Mouse (Mus musculus) heart, embryonic 10.5 days (tissue): ENCODE data around the gene Gstm4. TPM values are rescaled to one million over a fixed set of nuclear protein-coding genes. Genes with fewer than 3 reads are reported as not detected.

Experiments used
- DNase-seq: peaks from one replicate; pipeline ENCODE4 v3.0.0-alpha.2; 2017; ENCODE audit warnings: low spot score
- H3K27ac ChIP-seq: fragments of 300-500 bp; sonication (generic); 2 replicates; pipeline ENCODE4 v1.5.1; 2016; ENCODE audit warnings: mild to moderate bottlenecking
- H3K27me3 ChIP-seq: fragments of 300-500 bp; sonication (generic); 2 replicates; pipeline ENCODE4 v1.6.1; 2016; ENCODE audit warnings: mild to moderate bottlenecking; ENCODE audit not compliant: poor library complexity, insufficient read depth, severe bottlenecking
- H3K36me3 ChIP-seq: fragments of 300-500 bp; sonication (generic); 2 replicates; pipeline ENCODE4 v1.6.1; 2016; ENCODE audit warnings: mild to moderate bottlenecking, moderate library complexity
- H3K4me1 ChIP-seq: fragments of 300-500 bp; sonication (generic); 2 replicates; pipeline ENCODE4 v1.6.1; 2016; ENCODE audit warnings: mild to moderate bottlenecking
- H3K4me3 ChIP-seq: fragments of 300-500 bp; sonication (generic); 2 replicates; pipeline ENCODE4 v1.5.1; 2016; ENCODE audit warnings: mild to moderate bottlenecking, moderate library complexity
- H3K9me3 ChIP-seq: fragments of 300-500 bp; sonication (generic); 2 replicates; pipeline ENCODE4 v1.6.1; 2016; ENCODE audit warnings: mild to moderate bottlenecking, moderate library complexity
- WGBS: fragments of 180-500 bp; shearing (Covaris S2); methylation state at CpG from one replicate; pipeline ENCODE4 v1.1.7; 2016; 5-methylcytosine and 5-hydroxymethylcytosine counted together
- polyA plus RNA-seq: library from polyadenylated mRNA; unstranded; fragments of >200 nt; fragmentation: Nextera tagmentation; extraction: Ambion mirVana; gene quantifications from 2 replicates; pipeline ENCODE4 v1.2.1, GENCODE M21; 2016

Gene Gstm4
- polyA plus RNA-seq, 1 experiment from 2014 or later = 21.1 TPM

- Histone ChIP-seq H3K4me1 (peaks cover 21% of the 10 kb centered on the region), H3K27ac (no peak overlapping the region), H3K36me3 (no peaks in the 10 kb centered on the region), H3K27me3 (peaks cover 5% of the 10 kb centered on the region; the same call in 1 of the 2 replicates), H3K4me3 (no peak overlapping the region), H3K9me3 (no peaks in the 10 kb centered on the region)
- peak; percentile 76 for DNase-seq
- WGBS = 46% methylated on average over 4 of the region's 4 CpGs
These were observed 20.0 kb upstream of the Gstm4 start for GRCm38 (mm10) chr3:108064672-108065071.

- Histone ChIP-seq H3K27ac (no peak overlapping the region), H3K4me1 (peaks cover 6% of the 10 kb centered on the region; the same call in 1 of the 2 replicates), H3K9me3 (no peaks in the 10 kb centered on the region), H3K36me3 (no peaks in the 10 kb centered on the region), H3K27me3 (peaks cover 5% of the 10 kb centered on the region; the same call in 1 of the 2 replicates), H3K4me3 (no peak overlapping the region)
- no peak for DNase-seq
- WGBS = 79% methylated on average over 8 of the region's 8 CpGs
These were observed 18.0 kb upstream of the Gstm4 start for GRCm38 (mm10) chr3:108062648-108063047.

DNA sequence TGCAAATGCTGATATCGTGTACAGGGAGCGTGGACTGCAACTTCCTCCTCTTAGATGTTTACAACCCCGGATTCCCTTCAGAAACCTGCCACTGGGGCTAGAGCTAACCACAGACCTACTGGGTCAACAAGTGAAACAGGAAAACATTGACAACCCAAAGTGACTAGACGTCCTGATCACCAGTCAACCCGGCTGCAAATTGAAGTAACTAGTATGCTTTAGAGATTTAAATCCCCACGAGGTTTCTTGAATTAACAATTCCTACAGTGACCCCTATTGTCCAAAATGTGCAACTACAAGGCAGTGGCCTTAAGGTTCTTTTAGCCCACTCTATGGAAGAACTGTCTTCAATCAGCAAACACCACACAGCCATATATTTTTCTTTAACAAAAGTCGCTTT, 16.7 kb upstream of the Gstm4 start:
- H3K4me3 ChIP-seq = peak overlapping the region; percentile 28; the same call in 1 of the 2 replicates
- H3K4me1 ChIP-seq = peaks cover 6% of the 10 kb centered on the region; the same call in 1 of the 2 replicates
- H3K9me3 ChIP-seq = no peaks in the 10 kb centered on the region
- H3K27ac ChIP-seq = no peak overlapping the region
- H3K27me3 ChIP-seq = peaks cover 5% of the 10 kb centered on the region; the same call in 1 of the 2 replicates
- no peaks in the 10 kb centered on the region for H3K36me3 ChIP-seq
- WGBS = 24% methylated on average over 7 of the region's 7 CpGs
- DNase-seq = no peak

DNA sequence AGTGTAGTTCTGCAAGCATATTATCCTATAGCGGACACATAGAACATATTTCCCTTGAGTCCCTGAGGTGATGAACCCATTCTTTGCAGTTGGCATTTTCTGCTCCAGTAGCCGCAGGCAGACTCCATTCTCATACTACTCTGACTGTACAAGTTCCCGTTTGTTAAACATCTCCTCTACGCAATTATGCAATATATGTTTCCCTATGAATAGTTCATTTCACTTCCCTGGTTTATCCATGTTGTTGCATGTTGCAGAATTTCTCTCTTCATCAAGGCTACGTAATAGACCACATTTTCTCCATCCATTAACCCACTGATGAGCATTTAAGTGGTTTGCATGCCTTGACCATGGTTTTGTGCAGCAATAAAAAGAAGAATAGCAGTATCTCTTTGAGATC, 5.8 kb upstream of the Gstm4 start:
- H3K4me1 ChIP-seq = no peaks in the 10 kb centered on the region
- DNase-seq = no peak
- H3K27ac ChIP-seq = no peak overlapping the region
- no peak overlapping the region for H3K4me3 ChIP-seq
- no peaks in the 10 kb centered on the region for H3K9me3 ChIP-seq
- WGBS = 87% methylated on average over 5 of the region's 5 CpGs
- no peaks in the 10 kb centered on the region for H3K27me3 ChIP-seq
- H3K36me3 ChIP-seq = no peaks in the 10 kb centered on the region

GRCm38 (mm10) chr3:108048306-108048705, 3.6 kb upstream of the Gstm4 start:
- Histone ChIP-seq H3K36me3 (no peaks in the 10 kb centered on the region), H3K4me1 (peaks cover 11% of the 10 kb centered on the region; the same call in 1 of the 2 replicates), H3K27ac (no peak overlapping the region), H3K27me3 (no peaks in the 10 kb centered on the region), H3K4me3 (no peak overlapping the region), H3K9me3 (no peaks in the 10 kb centered on the region)
- no peak for DNase-seq
- WGBS = 69% methylated on average over 3 of the region's 3 CpGs

DNA sequence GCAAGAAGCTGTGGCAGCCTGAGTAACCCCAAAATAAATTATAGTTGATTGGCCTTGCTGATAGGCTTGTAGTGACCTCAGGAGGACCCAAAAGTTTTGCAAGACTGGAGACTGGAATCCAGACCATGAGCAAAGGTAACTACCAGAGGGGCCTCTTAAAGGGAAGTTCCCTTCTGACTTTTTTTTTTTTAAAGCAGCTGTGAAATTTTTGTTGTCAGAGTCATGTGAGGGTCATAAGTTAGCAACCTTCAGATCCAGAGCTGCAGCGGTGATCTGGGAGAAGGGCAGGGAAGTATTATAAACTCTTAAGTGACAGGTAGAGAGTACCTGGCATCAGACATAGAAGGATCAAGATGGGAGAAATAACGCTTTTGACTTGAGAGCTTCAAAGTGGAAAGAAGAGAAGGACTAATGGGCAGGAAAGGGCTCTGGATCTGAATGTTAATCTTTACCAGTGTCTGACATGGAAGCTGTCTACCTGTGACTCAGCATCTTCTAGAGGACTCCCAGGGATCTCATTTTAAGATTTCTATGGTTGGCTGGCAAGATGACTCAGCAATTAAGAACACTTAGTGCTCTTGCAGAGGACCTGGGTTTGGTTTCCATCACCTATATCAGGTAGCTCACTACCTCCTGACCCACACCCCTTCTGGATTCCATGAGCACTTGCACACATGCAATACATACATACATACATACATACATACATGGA, 2.4 kb upstream of the Gstm4 start:
- WGBS = 83% methylated on average over 2 of the region's 2 CpGs
- no peak for DNase-seq
- Histone ChIP-seq H3K4me3 (no peak overlapping the region), H3K36me3 (no peaks in the 10 kb centered on the region), H3K27me3 (no peaks in the 10 kb centered on the region), H3K4me1 (peaks cover 11% of the 10 kb centered on the region; the same call in 1 of the 2 replicates), H3K27ac (no peak overlapping the region), H3K9me3 (no peaks in the 10 kb centered on the region)

GRCm38 (mm10) chr3:108033156-108033555, 11.5 kb downstream of the Gstm4 start:
- peaks cover 12% of the 10 kb centered on the region; the same call in 1 of the 2 replicates for H3K27me3 ChIP-seq
- H3K36me3 ChIP-seq = no peaks in the 10 kb centered on the region
- H3K4me3 ChIP-seq = no peak overlapping the region
- no peaks in the 10 kb centered on the region for H3K4me1 ChIP-seq
- DNase-seq = no peak
- H3K27ac ChIP-seq = no peak overlapping the region
- 75% methylated on average over 5 of the region's 5 CpGs for WGBS
- no peaks in the 10 kb centered on the region for H3K9me3 ChIP-seq

GRCm38 (mm10) chr3:108032113-108032512, 12.6 kb downstream of the Gstm4 start:
- H3K27ac ChIP-seq = no peak overlapping the region
- no peak for DNase-seq
- no peak overlapping the region for H3K4me3 ChIP-seq
- H3K27me3 ChIP-seq = peaks cover 15% of the 10 kb centered on the region; the same call in 1 of the 2 replicates
- H3K36me3 ChIP-seq = no peaks in the 10 kb centered on the region
- H3K9me3 ChIP-seq = no peaks in the 10 kb centered on the region
- H3K4me1 ChIP-seq = no peaks in the 10 kb centered on the region

DNA sequence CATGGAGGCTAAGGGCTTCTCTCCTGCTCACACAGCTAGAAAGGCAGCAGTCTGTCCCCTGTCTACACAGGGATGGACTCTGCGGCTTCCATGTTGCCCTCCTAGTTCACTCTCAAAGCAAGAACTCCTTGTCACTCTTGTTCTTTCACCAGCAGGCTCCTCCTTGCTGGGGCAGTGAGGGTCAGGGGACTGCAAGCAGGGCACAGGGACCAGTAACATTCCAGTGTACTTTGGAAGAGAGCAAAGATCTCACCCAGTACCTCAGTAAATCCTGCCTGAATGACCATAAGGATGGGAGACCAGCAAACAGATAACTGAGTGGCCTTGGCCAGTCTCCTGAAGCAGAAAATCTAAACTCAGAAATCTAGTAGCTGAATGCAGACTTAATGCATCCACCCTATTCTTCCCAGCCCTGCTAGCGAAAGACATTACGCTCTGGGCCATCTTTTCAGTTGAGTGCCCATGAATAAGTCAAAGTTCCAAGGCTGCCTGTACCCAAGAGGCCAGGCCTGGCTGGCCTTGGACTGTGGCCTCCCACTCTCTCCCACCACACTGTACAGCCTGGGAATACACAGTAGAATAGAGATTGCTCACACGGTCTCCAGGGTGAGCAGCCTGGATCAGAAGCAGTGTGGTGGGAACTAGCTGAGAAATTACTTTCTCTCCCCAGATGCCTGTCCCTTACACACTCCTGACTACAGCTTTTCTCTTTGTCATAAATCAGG, 15.9 kb downstream of the Gstm4 start:
- Histone ChIP-seq H3K27ac (no peak overlapping the region), H3K9me3 (no peaks in the 10 kb centered on the region), H3K27me3 (peaks cover 23% of the 10 kb centered on the region; the same call in 1 of the 2 replicates), H3K4me1 (peaks cover 8% of the 10 kb centered on the region), H3K36me3 (no peaks in the 10 kb centered on the region), H3K4me3 (no peak overlapping the region)
- DNase-seq = no peak
- 88% methylated on average over 4 of the region's 4 CpGs for WGBS

DNA sequence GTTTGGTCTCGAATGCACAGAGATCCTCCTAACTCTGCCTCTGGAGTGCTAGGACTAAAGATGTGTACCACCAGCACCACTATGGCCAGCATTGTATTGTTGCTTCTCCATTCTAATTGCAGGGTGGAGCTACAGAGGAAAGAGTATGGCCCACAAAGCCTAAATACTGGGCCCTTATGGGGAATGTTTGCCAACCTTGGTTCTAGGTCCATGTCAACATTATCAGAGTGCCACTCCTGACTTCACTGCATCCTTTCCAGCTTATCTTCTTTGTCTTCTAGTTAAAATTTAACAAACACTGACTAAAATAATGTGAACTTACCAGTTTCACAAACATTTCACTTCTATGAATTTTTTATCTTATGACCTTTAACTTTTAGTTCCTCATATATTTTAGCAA, 18.1 kb downstream of the Gstm4 start:
- H3K9me3 ChIP-seq = no peaks in the 10 kb centered on the region
- H3K36me3 ChIP-seq = no peaks in the 10 kb centered on the region
- 73% methylated on average over 1 of the region's 1 CpGs for WGBS
- no peak overlapping the region for H3K27ac ChIP-seq
- H3K27me3 ChIP-seq = peaks cover 31% of the 10 kb centered on the region
- H3K4me3 ChIP-seq = no peak overlapping the region
- H3K4me1 ChIP-seq = peaks cover 8% of the 10 kb centered on the region
- no peak for DNase-seq

DNA sequence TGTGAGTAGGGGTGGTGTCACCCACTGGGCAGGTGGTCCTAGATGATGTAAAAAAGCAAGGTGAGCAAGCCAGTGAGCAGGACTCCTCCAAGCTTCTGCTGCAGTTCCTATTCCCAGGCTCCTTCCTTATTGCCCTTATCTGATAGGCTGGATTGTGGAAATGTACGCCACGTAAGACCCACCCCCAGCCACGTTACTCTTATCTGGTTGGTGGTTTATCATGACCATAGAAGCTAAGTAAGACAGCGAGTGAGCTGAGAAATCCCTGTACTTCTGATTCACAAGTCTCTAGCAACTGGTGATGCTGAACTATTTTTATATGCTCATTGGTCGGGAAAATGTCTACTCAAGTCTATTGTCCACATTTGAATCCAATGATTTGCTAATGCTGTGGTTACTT, 18.6 kb downstream of the Gstm4 start:
- H3K36me3 ChIP-seq = no peaks in the 10 kb centered on the region
- H3K9me3 ChIP-seq = no peaks in the 10 kb centered on the region
- 53% methylated on average over 5 of the region's 5 CpGs for WGBS
- no peak for DNase-seq
- peaks cover 8% of the 10 kb centered on the region for H3K4me1 ChIP-seq
- H3K4me3 ChIP-seq = no peak overlapping the region
- H3K27me3 ChIP-seq = peaks cover 31% of the 10 kb centered on the region
- no peak overlapping the region for H3K27ac ChIP-seq

- no peak overlapping the region for H3K27ac ChIP-seq
- H3K9me3 ChIP-seq = no peaks in the 10 kb centered on the region
- H3K4me3 ChIP-seq = no peak overlapping the region
- peaks cover 13% of the 10 kb centered on the region for H3K4me1 ChIP-seq
- H3K27me3 ChIP-seq = peaks cover 31% of the 10 kb centered on the region
- no peak for DNase-seq
- H3K36me3 ChIP-seq = no peaks in the 10 kb centered on the region
- WGBS = 62% methylated on average over 4 of the region's 4 CpGs
These were observed 19.4 kb downstream of the Gstm4 start for GRCm38 (mm10) chr3:108025318-108025717.

DNA sequence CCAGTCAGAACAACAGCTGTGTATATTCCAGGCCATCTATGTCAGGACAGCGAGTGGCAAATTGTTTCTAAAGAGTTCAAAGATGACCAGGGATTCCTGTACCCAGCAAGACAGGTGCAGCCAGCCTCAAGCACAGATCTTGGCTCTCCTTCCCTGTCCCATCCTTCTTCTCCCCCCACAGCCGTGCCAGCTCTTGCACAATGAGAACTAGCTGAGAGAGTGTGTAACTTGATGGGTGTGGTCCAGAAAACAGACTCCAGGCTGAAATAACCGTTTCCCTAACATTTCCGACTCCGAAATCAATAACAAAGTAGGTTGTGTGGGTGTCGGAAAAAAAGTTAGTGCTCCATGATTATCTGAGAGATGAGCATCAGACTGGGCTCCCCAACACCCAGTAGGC, 22.0 kb downstream of the Gstm4 start:
- 65% methylated on average over 6 of the region's 6 CpGs for WGBS
- H3K27me3 ChIP-seq = peaks cover 16% of the 10 kb centered on the region
- peaks cover 18% of the 10 kb centered on the region for H3K4me1 ChIP-seq
- H3K27ac ChIP-seq = no peak overlapping the region
- no peak overlapping the region for H3K4me3 ChIP-seq
- no peaks in the 10 kb centered on the region for H3K36me3 ChIP-seq
- DNase-seq = no peak
- no peaks in the 10 kb centered on the region for H3K9me3 ChIP-seq
